Mouse (Mus musculus) brain, embryonic 14.5 days (tissue): ENCODE measurements at regions not wholly inside any gene's neighbourhood (a gene's known extent, or its start where the extent isn't known, plus 50 kb on each side); places are given as distances from the start of the nearest gene placed in this dataset.
A peak's percentile ranks its signal among the peaks of the same experiment; 100 is the strongest.

Source experiments
- DNase-seq: peaks from one replicate; pipeline ENCODE4 v3.0.0-alpha.2; 2011; ENCODE audit warnings: low read depth
- CTCF ChIP-seq: fragments of 200-500 bp; IDR thresholded peaks from 2 replicates; pipeline ENCODE4 v1.5.1; 2012; ENCODE audit warnings: inconsistent platforms, mild to moderate bottlenecking, moderate library complexity, borderline replicate concordance; ENCODE audit not compliant: insufficient read depth, insufficient read length; ENCODE audit errors: extremely low read depth
- POLR2A ChIP-seq: fragments of 200-500 bp; IDR thresholded peaks from 2 replicates; pipeline ENCODE4 v1.6.1; 2012; ENCODE audit warnings: mild to moderate bottlenecking, inconsistent platforms, borderline replicate concordance; ENCODE audit not compliant: poor library complexity, insufficient read depth, insufficient read length, severe bottlenecking; ENCODE audit errors: extremely low read depth

GRCm38 (mm10) chr7:138616468-138616867, 218.9 kb upstream of the Tcerg1l start:
- TF ChIP-seq POLR2A (no peak), CTCF (no peak)
- DNase-seq = no peak

- DNase-seq = no peak
- TF ChIP-seq CTCF (no peak), POLR2A (no peak)
These were observed 212.1 kb upstream of the Tcerg1l start for GRCm38 (mm10) chr7:138609605-138610004.

GRCm38 (mm10) chr7:138609124-138609523, 211.6 kb upstream of the Tcerg1l start:
- no peak for TF ChIP-seq POLR2A
- no peak for TF ChIP-seq CTCF
- DNase-seq = no peak

- peak; percentile 27 for DNase-seq
- no peak for TF ChIP-seq POLR2A
- TF ChIP-seq CTCF = no peak
These were observed 208.9 kb upstream of the Tcerg1l start for GRCm38 (mm10) chr7:138606363-138606964.

GRCm38 (mm10) chr7:138605923-138606322, 208.4 kb upstream of the Tcerg1l start:
- no peak for TF ChIP-seq POLR2A
- no peak for TF ChIP-seq CTCF
- peak; percentile 49 for DNase-seq

GRCm38 (mm10) chr7:138601749-138602148, 204.2 kb upstream of the Tcerg1l start:
- peak; percentile 62 for DNase-seq
- TF ChIP-seq CTCF (no peak), POLR2A (no peak)

GRCm38 (mm10) chr7:138593344-138593743, 195.8 kb upstream of the Tcerg1l start:
- TF ChIP-seq CTCF (no peak), POLR2A (no peak)
- DNase-seq = no peak

- no peak for DNase-seq
- TF ChIP-seq CTCF (no peak), POLR2A (no peak)
These were observed 169.8 kb upstream of the Tcerg1l start for GRCm38 (mm10) chr7:138567352-138567751.

- no peak for DNase-seq
- TF ChIP-seq CTCF = no peak
These were observed 154.1 kb upstream of the Tcerg1l start for GRCm38 (mm10) chr7:138551629-138552028.

GRCm38 (mm10) chr7:138547881-138548280, 150.4 kb upstream of the Tcerg1l start:
- TF ChIP-seq POLR2A (no peak), CTCF (no peak)
- peak; percentile 46 for DNase-seq

GRCm38 (mm10) chr7:138538048-138538831, 140.7 kb upstream of the Tcerg1l start:
- TF ChIP-seq POLR2A = no peak
- no peak for TF ChIP-seq CTCF
- DNase-seq = peak; percentile 72

- DNase-seq = no peak
- TF ChIP-seq POLR2A = no peak
- no peak for TF ChIP-seq CTCF
These were observed 128.6 kb upstream of the Tcerg1l start for GRCm38 (mm10) chr7:138526143-138526542.
